ENCODE assay signal across 11 mouse cellular contexts in genomic region chr10:60696390-60696789, GRCm38 (mm10). TPM values are rescaled to one million over a fixed set of nuclear protein-coding genes. Genes with fewer than 3 reads are reported as not detected.
A peak's percentile ranks its signal among the peaks of the same experiment; 100 is the strongest.
DNase-seq lines count a peak whose midpoint lies in the region; ATAC-seq and TF ChIP-seq lines count a peak whose summit lies in the region.
"Had no signal": no experiment of that assay in that cellular context is flagged by ENCODE, and none has a peak within 500 bp of the region (broad histone marks: within the 10 kb centered on the region; RNA-seq: fewer than 3 reads in every experiment).

Gene Cdh23 (minus strand): TSS chr10:60696490.

- 89% methylated on average over 6 of the region's 6 CpGs for WGBS in neural tube, embryonic 14.5 days
- 95% methylated on average over 6 of the region's 6 CpGs for WGBS in neural tube, embryonic 15.5 days
- WGBS in intestine, embryonic 15.5 days = 91% methylated on average over 6 of the region's 6 CpGs

- no peak for DNase-seq in testis, postnatal 10 days (ENCODE audit: low spot score)

- no peaks in the 10 kb centered on the region for H3K36me3 ChIP-seq in neural tube, embryonic 14.5 days (ENCODE audit: control insufficient read depth, insufficient read depth, low read length)
- no peaks in the 10 kb centered on the region for H3K36me3 ChIP-seq in neural tube, embryonic 15.5 days
- no peaks in the 10 kb centered on the region for H3K36me3 ChIP-seq in testis, adult 2 months (ENCODE audit: control insufficient read depth, insufficient read depth, low read length)
- no peaks in the 10 kb centered on the region for H3K36me3 ChIP-seq in E14TG2a.4 (ENCODE audit: insufficient read depth, low read length)
- H3K36me3 ChIP-seq in intestine, embryonic 15.5 days = no peaks in the 10 kb centered on the region
- H3K36me3 ChIP-seq: embryonic facial prominence, embryonic 13.5 days; embryonic facial prominence, embryonic 15.5 days; forebrain, embryonic 10.5 days; forebrain, embryonic 12.5 days had no signal

- no peak for TF ChIP-seq CTCF in testis, adult 2 months (IDR thresholded peaks at IDR 0.05; ENCODE audit: control insufficient read depth, insufficient read depth, insufficient replicate concordance, low read depth, low read length)
- no peak for TF ChIP-seq CTCF in E14TG2a.4 (conservative IDR thresholded peaks at IDR 0.05; ENCODE audit: low read length)

- 0 out of 2 replicates have a peak, but pooled peaks cover 3% of the 10 kb centered on the region for H3K4me1 ChIP-seq in neural tube, embryonic 14.5 days (ENCODE audit: control insufficient read depth, insufficient read depth, low read length)
- H3K4me1 ChIP-seq in neural tube, embryonic 15.5 days = peaks cover 7% of the 10 kb centered on the region
- no peaks in the 10 kb centered on the region for H3K4me1 ChIP-seq in testis, adult 2 months (ENCODE audit: control insufficient read depth, insufficient read depth, low read length)
- H3K4me1 ChIP-seq in E14TG2a.4 (replicated peaks; ENCODE audit: low read depth, low read length) = peaks cover 21% of the 10 kb centered on the region
- 0 out of 2 replicates have a peak, but pooled peaks cover 7% of the 10 kb centered on the region for H3K4me1 ChIP-seq in intestine, embryonic 15.5 days (replicated peaks)
- H3K4me1 ChIP-seq: forebrain, embryonic 12.5 days had no signal

- no peak within 1 kb of the TSS for H3K4me2 ChIP-seq in neural tube, embryonic 14.5 days (ENCODE audit: low read depth, low read length)
- H3K4me2 ChIP-seq in neural tube, embryonic 15.5 days = no peak within 1 kb of the TSS
- no peak within 1 kb of the TSS for H3K4me2 ChIP-seq in intestine, embryonic 15.5 days (replicated peaks)
- H3K4me2 ChIP-seq: embryonic facial prominence, embryonic 13.5 days; embryonic facial prominence, embryonic 15.5 days; forebrain, embryonic 12.5 days had no signal

- no peak within 1 kb of the TSS for H3K4me3 ChIP-seq in neural tube, embryonic 14.5 days (ENCODE audit: low read depth, low read length)
- H3K4me3 ChIP-seq in neural tube, embryonic 15.5 days (replicated peaks) = no peak within 1 kb of the TSS
- peak within 1 kb of the TSS; percentile 15 for H3K4me3 ChIP-seq in testis, adult 2 months (ENCODE audit: control insufficient read depth, low read depth, low read length)
- H3K4me3 ChIP-seq in E14TG2a.4 (replicated peaks; ENCODE audit: low read length) = peak within 1 kb of the TSS; percentile 17; the same call in 1 of the 2 replicates
- H3K4me3 ChIP-seq in intestine, embryonic 15.5 days (replicated peaks) = no peak within 1 kb of the TSS
- H3K4me3 ChIP-seq: embryonic facial prominence, embryonic 13.5 days; embryonic facial prominence, embryonic 15.5 days; erythroblast, embryonic 14.5 days; forebrain, embryonic 10.5 days; forebrain, embryonic 12.5 days had no signal

- TF ChIP-seq POLR2A in testis, adult 2 months (IDR thresholded peaks at IDR 0.05; ENCODE audit: control insufficient read depth, low read depth, low read length) = no peak; the same call in 1 of the 2 replicates

- no peak for ATAC-seq in neural tube, embryonic 14.5 days (ENCODE audit: low read depth)
- no peak for ATAC-seq in neural tube, embryonic 15.5 days (ENCODE audit: low FRiP score)
- ATAC-seq in intestine, embryonic 15.5 days = no peak

- no peaks in the 10 kb centered on the region for H3K9me3 ChIP-seq in neural tube, embryonic 14.5 days (ENCODE audit: control insufficient read depth, low read length)
- H3K9me3 ChIP-seq in neural tube, embryonic 15.5 days (replicated peaks) = no peaks in the 10 kb centered on the region
- no peaks in the 10 kb centered on the region for H3K9me3 ChIP-seq in E14TG2a.4 (ENCODE audit: low read length)
- H3K9me3 ChIP-seq in intestine, embryonic 15.5 days = no peaks in the 10 kb centered on the region
- H3K9me3 ChIP-seq: embryonic facial prominence, embryonic 13.5 days; embryonic facial prominence, embryonic 15.5 days; forebrain, embryonic 10.5 days; forebrain, embryonic 12.5 days had no signal

- H3K27ac ChIP-seq in neural tube, embryonic 14.5 days (ENCODE audit: low read depth, low read length) = no peak within 1 kb of the TSS
- H3K27ac ChIP-seq in neural tube, embryonic 15.5 days (replicated peaks) = no peak within 1 kb of the TSS
- no peak within 1 kb of the TSS for H3K27ac ChIP-seq in testis, adult 2 months (ENCODE audit: control insufficient read depth, insufficient read depth, low read depth, low read length)
- no peak within 1 kb of the TSS for H3K27ac ChIP-seq in intestine, embryonic 15.5 days
- H3K27ac ChIP-seq: embryonic facial prominence, embryonic 13.5 days; embryonic facial prominence, embryonic 15.5 days; forebrain, embryonic 10.5 days; forebrain, embryonic 12.5 days had no signal

- H3K27me3 ChIP-seq in neural tube, embryonic 14.5 days (ENCODE audit: control insufficient read depth, insufficient read depth, low read length) = no peaks in the 10 kb centered on the region
- peaks cover 19% of the 10 kb centered on the region; the same call in 1 of the 2 replicates for H3K27me3 ChIP-seq in neural tube, embryonic 15.5 days (replicated peaks)
- no peaks in the 10 kb centered on the region for H3K27me3 ChIP-seq in testis, adult 2 months (ENCODE audit: control insufficient read depth, insufficient read depth, low read length)
- H3K27me3 ChIP-seq in E14TG2a.4 (ENCODE audit: insufficient read depth, low read length) = peaks cover 25% of the 10 kb centered on the region
- 0 out of 2 replicates have a peak, but pooled peaks cover 7% of the 10 kb centered on the region for H3K27me3 ChIP-seq in intestine, embryonic 15.5 days (replicated peaks)

- H3K9ac ChIP-seq in neural tube, embryonic 14.5 days (replicated peaks; ENCODE audit: low read depth, low read length) = no peak within 1 kb of the TSS
- no peak within 1 kb of the TSS for H3K9ac ChIP-seq in neural tube, embryonic 15.5 days (replicated peaks)
- no peak within 1 kb of the TSS for H3K9ac ChIP-seq in intestine, embryonic 15.5 days
- H3K9ac ChIP-seq: embryonic facial prominence, embryonic 13.5 days; embryonic facial prominence, embryonic 15.5 days; forebrain, embryonic 12.5 days had no signal

RNA-seq across cellular contexts. Expression of gene Cdh23, which starts in this region (rescaled TPM):
- polyA plus RNA-seq in neural tube, embryonic 14.5 days (2014; fragmentation: Nextera tagmentation; extraction: Ambion mirVana) = 6.0 and 15.4 TPM in 2 replicates
- 8.6 and 10.0 TPM in 2 replicates for polyA plus RNA-seq in neural tube, embryonic 15.5 days (2015; fragmentation: Nextera tagmentation; extraction: Ambion mirVana)
- polyA plus RNA-seq in testis, adult 2 months (2012; rRNA removed) = 34.4 and 37.4 TPM in 2 replicates
- polyA plus RNA-seq in intestine, embryonic 15.5 days (2015; fragmentation: Nextera tagmentation; extraction: Ambion mirVana) = 0.44 and 0.67 TPM in 2 replicates

Comparison
In these comparisons a context has a peak if more than half of its experiments do, and no peak if none do; other contexts are left out.
1. H3K4me3 ChIP-seq: peak in testis, adult 2 months (single experiment) and E14TG2a.4 (single experiment); none in neural tube, embryonic 14.5 days (single experiment), neural tube, embryonic 15.5 days (single experiment) and intestine, embryonic 15.5 days (single experiment).